Mouse (Mus musculus): ENCODE results near the gene Tm4sf4. TPM values are rescaled to one million over a fixed set of nuclear protein-coding genes. Genes with fewer than 3 reads are reported as not detected.

The Tm4sf4 gene
- polyA plus RNA-seq, 1 experiment from 2014 or later, result 0.24 TPM

GRCm38 (mm10) chr3:57429486-57429885 is 4.4 kb downstream of the Tm4sf4 start:
- WGBS, result 81% methylated on average over 4 of the region's 4 CpGs
- Histone ChIP-seq H3K27me3 (replicated peaks; ENCODE audit: control insufficient read depth, insufficient read depth, low read length) (no peaks in the 10 kb centered on the region), H3K4me1 (ENCODE audit: control insufficient read depth, insufficient read depth, low read depth, low read length) (no peaks in the 10 kb centered on the region), H3K4me3 (ENCODE audit: low read length) (no peak overlapping the region), H3K9ac (ENCODE audit: low read depth, low read length) (no peak overlapping the region), H3K27ac (ENCODE audit: low read depth, low read length) (no peak overlapping the region), H3K4me2 (ENCODE audit: low read length) (no peak overlapping the region), H3K36me3 (ENCODE audit: control insufficient read depth, insufficient read depth, low read length) (no peaks in the 10 kb centered on the region), H3K9me3 (ENCODE audit: control insufficient read depth, low read length) (no peaks in the 10 kb centered on the region)
- ATAC-seq, result no peak

- H3K27me3 ChIP-seq (replicated peaks; ENCODE audit: control insufficient read depth, insufficient read depth, low read length), result no peaks in the 10 kb centered on the region
- no peaks in the 10 kb centered on the region for H3K36me3 ChIP-seq (ENCODE audit: control insufficient read depth, insufficient read depth, low read length)
- H3K4me2 ChIP-seq (ENCODE audit: low read length), result no peak overlapping the region
- H3K9ac ChIP-seq (ENCODE audit: low read depth, low read length), result no peak overlapping the region
- no peak overlapping the region for H3K27ac ChIP-seq (ENCODE audit: low read depth, low read length)
- WGBS, result 73% methylated on average over 3 of the region's 3 CpGs
- no peak overlapping the region for H3K4me3 ChIP-seq (ENCODE audit: low read length)
- no peaks in the 10 kb centered on the region for H3K9me3 ChIP-seq (ENCODE audit: control insufficient read depth, low read length)
- no peak for ATAC-seq
- H3K4me1 ChIP-seq (ENCODE audit: control insufficient read depth, insufficient read depth, low read depth, low read length), result no peaks in the 10 kb centered on the region
Observed at GRCm38 (mm10) chr3:57431706-57432105, 6.6 kb downstream of the Tm4sf4 start.

- Histone ChIP-seq H3K27ac (ENCODE audit: low read depth, low read length) (no peak overlapping the region), H3K9ac (ENCODE audit: low read depth, low read length) (no peak overlapping the region), H3K27me3 (replicated peaks; ENCODE audit: control insufficient read depth, insufficient read depth, low read length) (no peaks in the 10 kb centered on the region), H3K4me3 (ENCODE audit: low read length) (no peak overlapping the region), H3K9me3 (ENCODE audit: control insufficient read depth, low read length) (no peaks in the 10 kb centered on the region), H3K36me3 (ENCODE audit: control insufficient read depth, insufficient read depth, low read length) (no peaks in the 10 kb centered on the region), H3K4me2 (ENCODE audit: low read length) (no peak overlapping the region), H3K4me1 (ENCODE audit: control insufficient read depth, insufficient read depth, low read depth, low read length) (no peaks in the 10 kb centered on the region)
- 78% methylated on average over 8 of the region's 8 CpGs for WGBS
- no peak for ATAC-seq
Observed at GRCm38 (mm10) chr3:57435364-57435763, 10.2 kb downstream of the Tm4sf4 start.

- no peaks in the 10 kb centered on the region for H3K9me3 ChIP-seq (ENCODE audit: control insufficient read depth, low read length)
- no peak overlapping the region for H3K4me3 ChIP-seq (ENCODE audit: low read length)
- no peak overlapping the region for H3K9ac ChIP-seq (ENCODE audit: low read depth, low read length)
- H3K4me1 ChIP-seq (ENCODE audit: control insufficient read depth, insufficient read depth, low read depth, low read length), result no peaks in the 10 kb centered on the region
- H3K27ac ChIP-seq (ENCODE audit: low read depth, low read length), result no peak overlapping the region
- 69% methylated on average over 3 of the region's 3 CpGs for WGBS
- no peaks in the 10 kb centered on the region for H3K27me3 ChIP-seq (replicated peaks; ENCODE audit: control insufficient read depth, insufficient read depth, low read length)
- H3K4me2 ChIP-seq (ENCODE audit: low read length), result no peak overlapping the region
- H3K36me3 ChIP-seq (ENCODE audit: control insufficient read depth, insufficient read depth, low read length), result no peaks in the 10 kb centered on the region
- no peak for ATAC-seq
Observed at GRCm38 (mm10) chr3:57440956-57441355, 15.8 kb downstream of the Tm4sf4 start.

- Histone ChIP-seq H3K4me2 (ENCODE audit: low read length) (no peak overlapping the region), H3K4me3 (ENCODE audit: low read length) (no peak overlapping the region), H3K27me3 (replicated peaks; ENCODE audit: control insufficient read depth, insufficient read depth, low read length) (no peaks in the 10 kb centered on the region), H3K27ac (ENCODE audit: low read depth, low read length) (no peak overlapping the region), H3K36me3 (ENCODE audit: control insufficient read depth, insufficient read depth, low read length) (no peaks in the 10 kb centered on the region), H3K9me3 (ENCODE audit: control insufficient read depth, low read length) (no peaks in the 10 kb centered on the region), H3K9ac (ENCODE audit: low read depth, low read length) (no peak overlapping the region), H3K4me1 (ENCODE audit: control insufficient read depth, insufficient read depth, low read depth, low read length) (peaks cover 2% of the 10 kb centered on the region; the same call in 1 of the 2 replicates)
- WGBS, result 37% methylated on average over 3 of the region's 3 CpGs
- ATAC-seq, result no peak
Observed at GRCm38 (mm10) chr3:57445706-57446105, 20.6 kb downstream of the Tm4sf4 start.

GRCm38 (mm10) chr3:57447889-57448288 is 22.8 kb downstream of the Tm4sf4 start:
- Histone ChIP-seq H3K27me3 (replicated peaks; ENCODE audit: control insufficient read depth, insufficient read depth, low read length) (no peaks in the 10 kb centered on the region), H3K36me3 (ENCODE audit: control insufficient read depth, insufficient read depth, low read length) (no peaks in the 10 kb centered on the region), H3K4me1 (ENCODE audit: control insufficient read depth, insufficient read depth, low read depth, low read length) (peaks cover 2% of the 10 kb centered on the region; the same call in 1 of the 2 replicates), H3K4me2 (ENCODE audit: low read length) (no peak overlapping the region), H3K9ac (ENCODE audit: low read depth, low read length) (no peak overlapping the region), H3K4me3 (ENCODE audit: low read length) (no peak overlapping the region), H3K9me3 (ENCODE audit: control insufficient read depth, low read length) (no peaks in the 10 kb centered on the region), H3K27ac (ENCODE audit: low read depth, low read length) (no peak overlapping the region)
- no peak for ATAC-seq
- WGBS, result 47% methylated on average over 1 of the region's 1 CpGs

GRCm38 (mm10) chr3:57448445-57448844 is 23.3 kb downstream of the Tm4sf4 start:
- peak; percentile 87 for ATAC-seq
- 33% methylated on average over 5 of the region's 5 CpGs for WGBS
- H3K27ac ChIP-seq (ENCODE audit: low read depth, low read length), result no peak overlapping the region

GRCm38 (mm10) chr3:57458652-57459051 is 33.5 kb downstream of the Tm4sf4 start:
- H3K27me3 ChIP-seq (replicated peaks; ENCODE audit: control insufficient read depth, insufficient read depth, low read length), result no peaks in the 10 kb centered on the region
- no peak overlapping the region for H3K27ac ChIP-seq (ENCODE audit: low read depth, low read length)
- H3K4me2 ChIP-seq (ENCODE audit: low read length), result no peak overlapping the region
- ATAC-seq, result peak; percentile 58
- no peaks in the 10 kb centered on the region for H3K4me1 ChIP-seq (ENCODE audit: control insufficient read depth, insufficient read depth, low read depth, low read length)
- whole genome bisulfite sequencing, result 66% methylated on average over 11 of the region's 11 CpGs
- no peaks in the 10 kb centered on the region for H3K36me3 ChIP-seq (ENCODE audit: control insufficient read depth, insufficient read depth, low read length)
- H3K4me3 ChIP-seq (ENCODE audit: low read length), result no peak overlapping the region
- no peaks in the 10 kb centered on the region for H3K9me3 ChIP-seq (ENCODE audit: control insufficient read depth, low read length)
- no peak overlapping the region for H3K9ac ChIP-seq (ENCODE audit: low read depth, low read length)

More at GRCm38 (mm10) chr3:57448445-57448844, 23.3 kb downstream of the Tm4sf4 start:
- Histone ChIP-seq H3K9me3 (ENCODE audit: control insufficient read depth, low read length) (no peaks in the 10 kb centered on the region), H3K4me2 (ENCODE audit: low read length) (no peak overlapping the region), H3K4me1 (ENCODE audit: control insufficient read depth, insufficient read depth, low read depth, low read length) (peaks cover 2% of the 10 kb centered on the region; the same call in 1 of the 2 replicates), H3K27me3 (replicated peaks; ENCODE audit: control insufficient read depth, insufficient read depth, low read length) (no peaks in the 10 kb centered on the region), H3K9ac (ENCODE audit: low read depth, low read length) (no peak overlapping the region), H3K4me3 (ENCODE audit: low read length) (no peak overlapping the region), H3K36me3 (ENCODE audit: control insufficient read depth, insufficient read depth, low read length) (no peaks in the 10 kb centered on the region)

GRCm38 (mm10) chr3:57463302-57463701 is 38.2 kb downstream of the Tm4sf4 start:
- Histone ChIP-seq H3K9me3 (ENCODE audit: control insufficient read depth, low read length) (no peaks in the 10 kb centered on the region), H3K4me2 (ENCODE audit: low read length) (no peak overlapping the region), H3K9ac (ENCODE audit: low read depth, low read length) (no peak overlapping the region), H3K27me3 (replicated peaks; ENCODE audit: control insufficient read depth, insufficient read depth, low read length) (no peaks in the 10 kb centered on the region), H3K36me3 (ENCODE audit: control insufficient read depth, insufficient read depth, low read length) (no peaks in the 10 kb centered on the region), H3K4me1 (ENCODE audit: control insufficient read depth, insufficient read depth, low read depth, low read length) (no peaks in the 10 kb centered on the region), H3K27ac (ENCODE audit: low read depth, low read length) (no peak overlapping the region), H3K4me3 (ENCODE audit: low read length) (no peak overlapping the region)
- ATAC-seq, result no peak
- WGBS, result 90% methylated on average over 4 of the region's 4 CpGs

- H3K36me3 ChIP-seq (ENCODE audit: control insufficient read depth, insufficient read depth, low read length), result no peaks in the 10 kb centered on the region
- H3K9ac ChIP-seq (ENCODE audit: low read depth, low read length), result no peak overlapping the region
- H3K27me3 ChIP-seq (replicated peaks; ENCODE audit: control insufficient read depth, insufficient read depth, low read length), result no peaks in the 10 kb centered on the region
- H3K4me1 ChIP-seq (ENCODE audit: control insufficient read depth, insufficient read depth, low read depth, low read length), result peaks cover 8% of the 10 kb centered on the region
- 68% methylated on average over 3 of the region's 3 CpGs for WGBS
- no peak overlapping the region for H3K4me2 ChIP-seq (ENCODE audit: low read length)
- no peak overlapping the region for H3K4me3 ChIP-seq (ENCODE audit: low read length)
- no peak overlapping the region for H3K27ac ChIP-seq (ENCODE audit: low read depth, low read length)
- peak; percentile 74; the same call in 1 of the 2 replicates for ATAC-seq
- no peaks in the 10 kb centered on the region for H3K9me3 ChIP-seq (ENCODE audit: control insufficient read depth, low read length)
Observed at GRCm38 (mm10) chr3:57466289-57466688, 41.2 kb downstream of the Tm4sf4 start.
